Mouse (Mus musculus) embryonic stem cell, embryonic (primary cell): ENCODE measurements at regions not wholly inside any gene's neighbourhood (a gene's known extent, or its start where the extent isn't known, plus 50 kb on each side); places are given as distances from the start of the nearest gene placed in this dataset.

Experiments used
- CTCF ChIA-PET, 4 experiments: fragments of 300-600 bp in 2 of 4; fragments of 350-600 bp in 2 of 4; sonication (Branson Sonifier 250); formaldehyde crosslinking; loops; one replicate each; lab custom pipeline; 2022; ENCODE audit warnings: inconsistent platforms in 2 of 4; lab: Charles Lee
- POLR2A ChIA-PET, 4 experiments: fragments of 300-600 bp in 2 of 4; fragments of 350-600 bp in 2 of 4; sonication (Branson Sonifier 250); formaldehyde crosslinking; loops; one replicate each; lab custom pipeline; 2022; ENCODE audit warnings: antibody characterized with exemption in 4 of 4, inconsistent platforms in 1 of 4; lab: Charles Lee

DNA sequence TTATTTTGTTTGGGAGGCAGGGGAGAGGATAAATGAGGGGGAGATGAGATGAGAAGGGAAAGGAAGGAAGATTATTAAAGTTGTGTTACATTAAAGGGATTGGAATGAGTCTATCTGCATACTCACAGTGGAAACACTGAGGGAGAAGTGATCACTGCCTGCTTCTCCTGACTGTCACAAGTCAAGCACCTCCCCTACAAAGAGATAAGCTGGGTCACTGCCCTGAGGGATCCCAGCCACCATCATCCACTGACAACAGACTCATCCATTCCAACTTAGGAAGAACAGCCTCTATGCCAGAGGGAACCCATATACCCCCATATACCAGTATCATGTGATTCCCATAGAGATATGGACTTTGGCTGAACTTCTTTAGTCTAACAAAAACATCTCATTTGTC is 322.3 kb downstream of the Ccser2 start:
- CTCF ChIA-PET: no interaction called here
- POLR2A ChIA-PET: no interaction called here

DNA sequence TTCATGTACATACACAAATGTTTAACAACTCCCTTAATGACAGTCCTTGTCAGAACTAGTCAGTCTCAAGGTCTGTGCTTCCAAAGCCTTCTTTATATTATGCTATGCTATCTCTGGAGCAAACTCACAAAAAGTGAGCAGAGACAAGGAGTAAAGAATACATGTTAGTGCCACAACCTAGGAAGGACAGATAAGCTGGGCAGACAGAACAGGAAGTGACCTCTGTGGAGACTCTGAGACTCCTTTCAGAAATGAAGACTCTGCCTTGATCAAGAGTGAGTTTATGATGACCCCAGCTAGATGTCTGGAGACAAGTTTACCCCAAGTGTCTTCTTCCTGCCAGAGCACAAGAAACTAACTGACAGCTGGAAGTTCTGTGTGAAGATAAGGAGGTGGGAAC is 343.8 kb downstream of the Ccser2 start:
- CTCF ChIA-PET: no interaction called here
- POLR2A ChIA-PET: no interaction called here

DNA sequence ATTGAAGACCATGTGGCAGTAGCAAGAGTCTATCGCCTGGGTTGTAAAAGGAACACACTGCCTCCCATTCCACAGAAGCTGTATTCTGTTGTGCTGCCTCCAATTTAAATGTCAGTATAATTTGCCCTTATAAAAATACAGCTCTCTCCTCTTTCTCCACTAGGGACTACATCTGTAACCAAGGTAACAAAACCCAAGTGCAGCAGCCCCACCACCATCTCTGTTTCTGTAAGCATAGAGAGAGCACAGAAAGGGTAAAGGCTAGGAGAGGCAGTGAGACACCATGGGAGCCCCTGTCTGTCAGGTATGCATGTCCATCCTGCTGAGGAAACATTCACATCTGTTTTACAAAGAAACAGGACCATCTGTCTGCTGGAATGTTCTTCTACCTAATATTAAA is 344.4 kb downstream of the Ccser2 start:
- CTCF ChIA-PET: no interaction called here
- POLR2A ChIA-PET: no interaction called here

DNA sequence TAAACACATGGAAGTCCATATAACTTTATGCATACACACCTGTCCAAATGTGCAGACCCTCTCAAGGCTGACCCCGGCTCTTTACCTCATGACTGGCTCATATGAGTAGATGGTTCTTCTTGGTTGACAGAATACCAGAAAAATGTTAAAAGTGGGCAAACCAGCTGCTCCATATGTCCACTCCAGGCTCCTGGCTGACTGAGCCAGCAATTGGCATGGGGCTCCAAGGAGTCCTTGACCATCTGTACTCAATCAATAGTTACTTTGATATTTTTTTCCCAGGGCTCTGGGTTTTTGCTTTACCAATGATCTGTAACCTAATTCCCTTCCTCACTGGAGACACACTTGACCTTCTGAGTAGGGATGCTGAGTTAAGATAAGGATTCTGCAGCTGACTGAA is 345.5 kb downstream of the Ccser2 start:
- ChIA-PET POLR2A (no interaction called here), CTCF (no interaction called here)

DNA sequence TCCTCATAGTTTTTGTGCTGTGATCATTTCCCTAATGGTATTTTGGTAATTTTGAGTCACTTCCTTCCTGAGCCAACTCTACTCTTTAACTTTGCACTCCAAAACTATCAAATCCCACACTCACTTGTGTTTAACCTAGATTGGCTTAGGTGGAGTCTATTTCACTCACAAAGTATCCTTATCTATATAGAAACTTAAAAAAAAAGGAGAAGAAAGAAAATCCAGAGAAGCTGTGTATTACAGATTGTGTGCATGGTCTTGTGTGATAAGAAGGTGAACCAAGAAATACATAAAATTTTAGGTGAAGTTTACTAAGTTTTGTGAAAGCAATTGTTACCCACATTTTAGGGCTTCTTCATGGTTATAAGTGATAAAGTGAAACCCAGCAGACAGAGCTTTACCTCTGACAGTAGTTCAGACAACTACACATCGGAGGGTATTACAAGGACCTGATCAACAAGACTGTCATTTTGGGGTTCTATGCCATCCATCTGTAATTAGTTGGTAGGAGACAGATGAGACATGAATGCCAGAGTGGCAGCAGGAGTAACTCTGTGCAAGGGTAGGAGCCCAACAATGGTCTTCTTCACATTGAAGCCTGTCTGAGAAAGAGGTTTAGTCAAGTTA is 350.0 kb downstream of the Ccser2 start:
- ChIA-PET CTCF (no interaction called here), POLR2A (no interaction called here)

DNA sequence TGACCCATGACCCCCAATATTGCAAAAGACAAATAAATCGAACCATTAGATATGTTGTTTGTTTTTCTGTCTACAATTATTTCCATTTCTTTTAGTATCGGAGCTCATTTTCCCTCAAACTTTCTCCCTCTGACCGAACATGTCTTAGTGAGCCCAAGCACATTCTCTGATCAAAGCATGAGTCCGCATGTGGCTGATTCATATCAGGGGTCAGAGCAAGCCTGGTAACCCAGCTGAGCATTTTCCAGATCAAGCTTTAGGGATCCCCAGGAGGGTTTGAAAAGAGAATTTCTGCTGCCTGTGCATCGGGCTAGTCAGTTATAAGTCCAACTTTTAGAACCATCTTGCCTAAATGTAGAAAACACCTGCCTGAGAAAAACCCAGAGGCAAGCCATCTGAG is 350.6 kb downstream of the Ccser2 start:
- POLR2A ChIA-PET: no interaction called here
- CTCF ChIA-PET: no interaction called here

DNA sequence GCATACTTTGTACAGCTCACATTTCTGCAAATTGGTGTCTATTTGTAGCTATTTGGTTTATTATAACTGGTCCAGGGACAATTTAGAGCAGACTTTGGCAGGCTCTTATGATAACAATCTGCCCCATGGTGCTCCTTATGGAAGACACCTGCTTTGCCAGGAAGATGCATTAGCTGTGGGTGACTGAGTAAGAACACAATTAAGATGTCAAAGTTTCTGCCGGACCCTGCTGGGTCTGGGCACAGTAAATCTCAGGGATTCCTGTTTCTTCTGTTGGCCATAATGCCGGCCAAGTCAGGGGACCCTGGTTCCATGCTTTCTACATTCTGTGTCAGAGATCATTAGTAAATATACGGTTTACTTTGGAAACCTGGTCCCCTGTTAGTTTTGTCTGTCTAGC is 353.7 kb downstream of the Ccser2 start:
- ChIA-PET POLR2A (no interaction called here), CTCF (no interaction called here)

DNA sequence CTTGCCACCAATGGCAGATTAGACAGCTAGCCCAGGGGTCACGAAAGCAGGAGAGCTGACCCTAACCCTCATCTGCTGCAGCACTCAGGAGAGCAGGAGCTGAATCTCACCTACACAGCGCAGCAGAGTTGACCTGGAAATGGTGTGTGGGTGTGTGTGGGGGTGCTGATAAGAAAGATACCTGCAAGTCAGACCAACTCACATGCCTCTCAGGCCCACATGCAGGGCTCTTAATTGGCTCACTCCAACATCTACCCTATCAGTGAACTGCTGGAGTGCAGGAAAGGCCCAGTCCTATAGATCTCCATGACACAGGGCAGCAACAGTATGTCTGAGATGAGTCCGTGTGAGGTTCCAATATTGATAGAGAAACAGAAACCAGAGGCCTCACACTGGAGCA is 355.7 kb downstream of the Ccser2 start:
- CTCF ChIA-PET: no interaction called here

DNA sequence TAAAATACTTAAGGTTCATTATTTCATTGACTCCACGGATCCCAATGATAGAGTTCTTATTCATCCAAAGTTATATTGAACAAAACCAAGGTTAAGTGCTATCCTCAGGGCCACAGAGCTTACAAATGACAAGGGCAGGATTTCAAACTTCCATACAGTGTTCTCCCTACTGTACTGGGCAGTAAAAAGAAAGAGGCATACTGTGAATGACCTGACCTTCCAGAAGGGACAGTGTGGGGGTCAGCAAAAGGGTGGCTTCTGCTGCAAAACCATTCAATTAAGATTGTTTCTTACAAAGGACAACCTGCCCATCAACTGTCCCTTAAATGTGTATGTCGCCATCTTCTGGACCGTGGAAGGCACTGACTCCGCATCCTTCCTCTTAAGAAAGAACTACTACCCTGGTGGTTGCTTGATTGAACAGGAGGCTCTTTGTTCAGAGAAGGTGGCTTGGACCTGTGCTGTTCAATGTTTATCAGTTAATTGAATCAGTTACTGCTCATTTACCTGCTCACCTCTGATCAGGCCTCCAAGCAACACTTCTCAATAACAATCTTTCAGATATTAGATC is 384.4 kb downstream of the Ccser2 start:
- POLR2A ChIA-PET: no interaction called here

More for the DNA sequence above, 355.7 kb downstream of the Ccser2 start:
- POLR2A ChIA-PET: no interaction called here

DNA sequence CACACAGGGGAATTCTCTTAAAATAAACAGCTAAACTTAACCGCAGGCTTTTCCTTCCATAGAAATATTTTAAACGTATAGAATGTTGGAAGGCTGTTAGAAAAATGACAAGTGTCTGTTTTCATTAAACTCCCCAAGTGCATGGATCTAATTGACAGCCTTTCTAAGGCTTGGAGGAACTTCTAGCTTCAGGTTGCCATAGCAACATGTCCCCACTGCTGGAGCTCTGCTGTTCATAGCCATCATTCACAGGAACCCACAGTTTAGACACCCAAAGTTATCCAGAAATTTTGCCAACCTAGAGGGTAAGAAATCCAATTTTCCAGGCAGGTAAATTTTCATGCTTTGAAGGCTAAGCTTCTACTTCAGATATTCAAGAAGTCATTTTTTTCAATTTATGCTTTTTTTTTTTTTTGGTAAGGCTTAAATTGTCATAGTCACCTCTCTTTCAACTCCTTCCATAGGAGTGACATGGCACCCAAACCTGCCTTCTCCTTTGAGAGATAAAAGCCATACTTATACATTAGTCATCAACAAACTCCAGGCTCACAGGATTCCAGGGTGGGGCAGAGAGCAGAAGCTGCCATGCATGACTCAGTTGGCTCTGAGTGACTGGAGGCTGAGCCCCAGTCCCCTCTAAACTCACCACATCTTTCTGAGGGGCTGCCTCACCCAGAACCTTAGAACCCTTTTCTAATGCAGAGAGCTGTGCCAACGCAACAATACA is 385.1 kb downstream of the Ccser2 start:
- ChIA-PET POLR2A (interaction anchor here in 1 of 4 experiments (0.6 to 0.7 kb wide), 2 partner anchors 954 to 1166 kb away, joined by 3 to 8 read pairs; no protein-coding TSS in a partner anchor), CTCF (no interaction called here)

More for the DNA sequence above, 384.4 kb downstream of the Ccser2 start:
- CTCF ChIA-PET: no interaction called here

DNA sequence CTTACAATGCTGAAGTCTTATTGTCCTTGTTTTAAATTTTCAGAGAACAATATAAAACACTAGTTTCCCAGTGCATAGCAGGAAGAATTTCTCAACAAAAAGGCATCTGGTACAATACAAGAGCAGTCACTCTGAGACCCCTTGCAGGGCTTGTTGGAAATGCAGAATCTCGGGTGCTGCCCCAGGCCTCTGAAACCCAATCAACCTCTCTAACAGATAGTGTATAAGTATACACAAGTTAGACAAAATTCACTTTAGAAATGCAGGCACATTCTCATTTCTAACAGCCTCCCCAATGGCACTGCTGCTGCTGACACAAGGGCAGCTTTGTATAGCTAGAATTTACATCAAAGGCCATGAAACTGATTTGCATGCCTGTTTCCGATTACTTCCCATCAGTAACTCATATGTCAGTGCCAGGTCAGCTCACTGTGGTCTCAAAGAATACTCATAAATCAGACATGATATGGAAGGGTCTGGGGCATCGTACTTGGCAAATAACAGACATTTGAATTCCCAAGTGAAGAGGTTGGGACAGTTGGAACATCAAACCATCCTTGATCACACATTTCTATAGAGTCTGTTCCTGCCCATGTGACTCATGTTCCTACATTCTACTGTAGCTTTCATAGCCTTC is 405.2 kb downstream of the Ccser2 start:
- ChIA-PET CTCF (no interaction called here), POLR2A (no interaction called here)

DNA sequence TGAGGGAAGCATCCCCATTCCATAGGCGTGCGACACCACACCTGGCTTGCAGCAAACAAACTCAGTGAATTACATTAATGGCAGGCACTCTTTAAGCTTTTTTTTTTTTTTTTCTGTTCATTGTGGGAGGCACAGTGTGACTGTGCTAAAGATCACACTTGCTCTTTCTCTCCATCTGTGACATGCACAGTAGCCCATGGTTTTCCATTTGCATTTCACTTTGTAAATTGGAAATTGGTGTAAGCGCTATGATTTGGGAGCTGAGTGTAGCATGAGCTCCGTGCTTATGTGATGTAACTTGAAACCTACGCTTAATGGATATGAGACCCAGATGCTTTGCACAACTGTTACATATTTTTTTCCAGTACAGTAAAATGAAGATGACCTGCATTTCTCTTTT is 431.2 kb downstream of the Ccser2 start:
- CTCF ChIA-PET: no interaction called here
- POLR2A ChIA-PET: interaction anchor here in 1 of 4 experiments (0.7 kb wide), 1 partner anchor 369 kb away, joined by 3 read pairs; no protein-coding TSS in a partner anchor

DNA sequence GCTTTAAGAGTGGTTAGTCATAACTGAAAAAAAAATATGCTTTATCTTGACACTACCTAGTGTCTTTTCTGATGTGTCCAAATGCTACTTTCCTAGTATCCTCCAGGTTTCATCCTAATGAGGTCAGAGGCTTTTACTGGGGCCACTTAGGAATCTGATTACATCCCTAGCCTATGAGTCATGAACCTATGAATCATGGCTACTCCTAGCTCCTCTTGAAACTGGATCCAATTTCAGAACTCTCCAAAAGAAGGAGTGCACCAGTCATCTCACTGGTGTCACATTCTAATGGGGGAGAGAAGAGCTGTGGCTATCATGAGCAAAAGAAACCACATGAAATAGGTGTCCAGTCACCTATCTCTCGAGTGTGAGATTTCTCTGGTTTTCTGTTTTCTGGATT is 432.6 kb downstream of the 4930474N05Rik start:
- ChIA-PET CTCF (no interaction called here), POLR2A (no interaction called here)

DNA sequence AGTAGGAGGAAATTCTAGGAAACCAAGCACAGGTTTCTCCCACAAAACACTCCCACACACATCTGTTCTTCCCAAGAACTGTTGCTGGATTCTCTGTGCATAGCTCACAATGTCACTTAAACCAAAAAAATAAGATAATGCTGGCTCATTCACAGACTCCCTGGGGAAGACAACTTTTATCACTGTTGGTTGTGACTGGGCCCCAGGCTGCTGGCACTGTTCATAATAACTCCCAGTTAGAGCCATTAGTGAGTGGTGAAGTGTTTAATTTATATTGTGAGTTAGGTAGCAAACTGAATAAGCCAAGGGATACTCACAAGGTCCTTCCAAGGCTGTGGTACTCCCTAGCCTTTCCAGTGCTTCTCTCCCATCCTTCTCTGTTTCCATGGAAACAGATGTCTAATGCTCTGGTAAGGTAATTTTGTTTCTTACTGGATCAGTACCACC is 430.9 kb downstream of the 4930474N05Rik start:
- POLR2A ChIA-PET: no interaction called here

DNA sequence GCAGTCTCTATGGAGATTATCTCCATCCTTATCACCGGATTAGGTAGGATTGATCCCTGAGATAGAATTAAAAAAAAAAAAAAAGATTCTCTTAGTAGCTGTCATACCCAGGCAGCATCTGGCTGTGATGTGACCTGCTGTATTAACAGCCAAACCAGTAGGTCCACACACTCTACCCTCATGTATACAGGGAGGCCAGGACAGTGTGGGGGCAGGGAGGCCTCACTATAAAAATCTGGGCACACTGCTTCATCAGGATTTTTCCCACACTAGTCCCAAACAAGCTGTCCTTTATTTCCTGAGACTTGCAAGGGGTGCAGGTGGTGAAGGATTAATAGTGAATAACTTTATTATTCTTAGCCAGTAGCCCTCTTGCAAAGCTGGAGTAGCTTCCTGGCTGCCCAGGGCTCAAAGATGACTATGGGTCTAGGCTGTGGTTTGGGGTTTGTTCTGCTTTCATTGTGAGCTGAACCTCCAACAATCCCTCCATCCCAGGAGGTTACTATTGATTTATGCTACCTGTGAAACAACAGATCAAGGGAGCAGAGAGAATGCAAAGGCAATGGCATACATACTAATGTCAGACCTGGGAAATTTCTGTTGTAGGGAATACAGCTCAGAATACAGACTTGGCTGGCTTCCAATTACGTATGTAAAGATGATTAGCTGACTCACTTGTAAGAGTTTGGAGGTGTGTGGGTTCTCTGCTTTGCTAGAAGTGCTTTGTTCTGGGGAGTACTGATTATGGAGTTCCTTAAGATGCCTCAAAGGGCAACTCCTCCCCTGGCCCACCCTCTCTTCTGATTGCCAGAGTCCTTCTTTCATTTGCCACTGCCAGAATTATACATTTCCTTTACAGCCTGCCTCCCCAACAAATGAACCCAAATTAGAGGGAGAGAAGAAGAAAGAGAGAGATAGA is 407.6 kb downstream of the 4930474N05Rik start:
- CTCF ChIA-PET: no interaction called here
- POLR2A ChIA-PET: no interaction called here

More for the DNA sequence above, 430.9 kb downstream of the 4930474N05Rik start:
- CTCF ChIA-PET: interaction anchor here in 1 of 4 experiments (0.7 kb wide), 1 partner anchor 18 kb away, joined by 4 read pairs; no protein-coding TSS in a partner anchor

DNA sequence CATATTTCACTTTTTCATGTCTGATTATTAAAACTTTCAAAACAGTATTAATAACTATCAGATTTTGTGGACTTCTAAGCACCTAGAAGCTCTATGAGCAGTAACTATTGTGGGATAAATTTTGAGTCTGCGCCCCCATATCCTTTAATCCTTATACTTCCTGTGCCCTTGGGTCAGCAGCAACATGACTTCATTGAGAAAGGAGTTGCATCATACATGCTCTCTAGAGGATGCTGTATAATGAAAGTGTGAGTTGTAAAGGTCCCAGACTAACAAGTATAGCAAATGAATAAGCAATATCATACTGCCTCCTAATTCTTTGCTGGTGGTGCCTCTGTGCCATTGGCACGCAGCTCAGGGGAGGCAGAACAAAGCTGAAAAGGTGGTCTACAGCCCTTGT is 404.6 kb downstream of the 4930474N05Rik start:
- ChIA-PET CTCF (no interaction called here), POLR2A (no interaction called here)

DNA sequence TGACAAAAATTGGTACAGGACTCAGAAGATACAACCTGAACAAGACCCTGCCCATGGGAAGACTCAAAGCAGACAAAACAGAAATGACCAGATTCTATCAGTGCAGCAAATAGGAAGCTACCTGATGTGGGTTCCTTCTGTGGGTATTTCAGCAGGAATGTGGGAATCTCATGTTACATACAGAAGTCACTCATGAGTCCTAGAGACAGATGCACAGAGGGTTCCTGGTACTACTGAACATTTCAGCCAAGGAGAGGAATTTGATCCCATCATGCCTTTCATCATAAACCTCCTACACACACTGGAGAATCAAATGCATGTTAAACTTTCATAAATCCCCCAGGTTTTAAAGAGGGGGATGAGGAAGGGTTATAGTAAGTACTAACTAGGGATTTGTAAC is 390.8 kb downstream of the 4930474N05Rik start:
- ChIA-PET POLR2A (no interaction called here), CTCF (no interaction called here)

DNA sequence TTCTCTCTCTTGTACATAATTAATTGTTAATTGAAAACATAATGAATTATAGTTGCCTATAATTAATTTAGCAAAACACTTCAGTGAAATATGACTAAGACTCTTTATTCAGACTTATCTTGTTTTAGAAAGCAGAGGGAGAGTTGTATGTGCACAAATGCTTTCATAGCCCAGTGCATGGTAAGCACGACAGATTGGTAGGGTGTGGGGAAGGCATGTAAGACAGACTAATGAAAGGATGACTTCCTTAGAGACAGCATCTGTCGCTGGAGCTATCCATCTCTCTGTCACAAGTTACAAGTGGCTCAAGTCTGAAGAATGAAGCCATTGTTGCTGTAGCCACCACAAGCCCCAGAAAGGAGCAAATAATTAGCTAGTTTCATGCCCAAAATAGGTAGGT is 376.9 kb downstream of the 4930474N05Rik start:
- CTCF ChIA-PET: no interaction called here
- POLR2A ChIA-PET: no interaction called here

DNA sequence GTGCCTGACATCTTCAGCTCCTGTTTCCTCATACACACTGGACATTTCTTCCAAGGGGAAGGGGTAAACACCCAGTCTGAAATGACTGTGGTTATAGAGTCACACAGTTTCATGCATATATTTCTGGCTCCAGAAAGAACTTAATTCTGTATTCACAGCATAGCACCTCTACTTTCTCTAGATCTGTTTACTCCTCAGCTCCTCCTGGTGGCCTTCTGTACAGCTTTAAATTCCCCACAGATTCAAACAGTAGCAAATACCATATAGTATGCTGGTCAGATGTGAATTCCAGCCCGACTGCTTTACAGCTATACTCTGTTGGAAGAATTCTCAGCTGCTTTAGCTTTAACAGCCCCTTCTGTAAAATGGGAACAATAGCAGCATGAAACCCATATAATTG is 375.6 kb downstream of the 4930474N05Rik start:
- ChIA-PET CTCF (interaction anchor here in 1 of 4 experiments (1.4 kb wide), 1 partner anchor 482 kb away, joined by 3 read pairs; no protein-coding TSS in a partner anchor), POLR2A (no interaction called here)
